Mouse (Mus musculus) urinary bladder, adult 18-20 months (tissue): ENCODE data around the gene Armc5.
A peak's percentile ranks its signal among the peaks of the same experiment; 100 is the strongest.

Experiments used
- DNase-seq, 2 experiments: peaks; one replicate each; pipeline ENCODE4 v3.0.0; 2022; ENCODE audit warnings: low spot score in 2 of 2, mixed read lengths in 2 of 2

Armc5 gene

DNA sequence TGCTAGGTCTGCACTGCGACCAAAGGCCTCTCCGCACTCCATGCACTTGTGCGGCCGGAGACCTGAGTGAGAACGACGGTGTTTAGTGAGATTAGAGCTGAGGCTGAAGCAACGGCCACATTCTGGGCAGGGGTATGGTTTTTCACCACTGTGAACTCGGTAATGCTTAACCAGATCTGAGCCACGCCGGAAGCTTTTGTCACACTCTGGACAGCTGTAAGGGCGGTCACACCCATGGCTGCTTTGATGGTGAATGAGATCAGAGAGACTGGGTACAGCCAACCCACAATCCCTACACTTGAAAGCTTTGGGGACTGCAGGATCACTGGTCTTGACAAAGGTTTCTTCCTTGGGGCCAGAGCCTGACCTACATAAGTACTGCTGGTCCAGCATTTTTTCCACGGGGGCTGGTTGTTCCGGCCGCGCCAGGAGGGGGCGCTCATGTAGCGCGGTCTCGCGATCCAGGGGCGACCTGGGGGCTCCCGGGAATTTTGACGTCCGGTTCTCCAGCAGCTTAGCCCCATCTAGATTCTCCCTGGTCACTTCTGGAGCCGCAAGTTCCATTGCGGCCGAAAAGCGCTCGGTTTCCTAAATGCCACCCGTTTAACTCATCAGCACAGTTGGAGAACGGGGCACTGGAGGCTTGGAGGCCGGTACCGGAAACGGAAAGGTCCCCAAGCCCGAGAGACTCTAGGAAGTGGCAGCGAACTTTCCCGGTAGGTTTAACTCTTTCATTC is at the start of gene Armc5:
TSS of gene Armc5 (plus strand) at position 487 of the 737 bp plus-strand sequence.
- DNase-seq: peak; percentile 71 to 83

GRCm38 (mm10) chr7:128201607-128202006 is 35.5 kb upstream of the Armc5 start:
- DNase-seq: no peak

DNA sequence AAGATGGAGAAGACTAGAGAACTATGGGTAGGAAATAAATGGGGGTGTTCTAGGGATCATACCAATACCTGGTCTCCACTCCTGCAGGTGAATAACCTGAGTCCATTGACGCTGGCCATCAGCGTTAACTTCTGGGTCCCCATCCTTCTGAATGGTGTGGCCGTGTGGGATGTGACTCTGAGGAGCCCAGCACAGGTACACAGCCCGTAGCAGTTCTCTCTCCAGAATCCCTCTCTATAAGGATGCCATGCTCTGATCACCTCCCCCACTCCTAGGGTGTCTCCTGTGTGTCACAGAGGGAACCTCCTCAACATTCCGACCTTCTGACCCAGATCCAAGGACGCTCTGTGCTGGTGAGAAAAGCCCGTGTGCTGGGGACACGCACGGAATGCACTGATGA is 34.1 kb upstream of the Armc5 start:
- no peak for DNase-seq

GRCm38 (mm10) chr7:128204179-128204578 is 33.0 kb upstream of the Armc5 start:
- DNase-seq: no peak

GRCm38 (mm10) chr7:128205695-128206094 is 31.4 kb upstream of the Armc5 start:
- DNase-seq: no peak

GRCm38 (mm10) chr7:128206152-128206551 is 31.0 kb upstream of the Armc5 start, which contains the start of gene Cox6a2:
Cox6a2 (minus strand) TSS chr7:128206387.
- no peak for DNase-seq

- DNase-seq: peak; percentile 16 to 18
Measured at GRCm38 (mm10) chr7:128208187-128208586, 29.0 kb upstream of the Armc5 start.

- no peak for DNase-seq
Measured at GRCm38 (mm10) chr7:128209826-128210225, 27.3 kb upstream of the Armc5 start.

- no peak for DNase-seq
Measured at GRCm38 (mm10) chr7:128219952-128220351, 17.2 kb upstream of the Armc5 start.

DNA sequence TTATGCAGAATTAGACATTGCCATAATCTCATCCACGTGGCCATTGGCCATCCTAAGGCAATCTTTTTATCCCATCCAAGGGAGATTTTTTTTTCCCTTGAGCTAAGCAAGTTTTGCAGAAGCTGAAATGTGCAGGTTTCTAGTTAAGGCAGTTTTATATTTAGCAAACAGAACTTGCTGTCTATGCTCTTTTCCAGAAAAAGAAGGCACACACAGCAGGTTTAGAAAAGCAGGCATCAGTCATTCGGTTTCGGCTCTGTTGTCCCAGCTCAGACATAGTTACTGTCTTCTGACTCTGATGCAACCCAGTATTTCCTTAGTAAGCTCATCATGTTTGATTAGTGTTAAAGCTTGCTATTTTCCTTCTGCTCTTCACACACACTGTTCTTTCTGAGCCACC is 16.2 kb upstream of the Armc5 start:
- DNase-seq: no peak

GRCm38 (mm10) chr7:128231741-128232140 is 5.4 kb upstream of the Armc5 start:
- DNase-seq: no peak

- DNase-seq: no peak
Measured at GRCm38 (mm10) chr7:128234796-128235195, 2.3 kb upstream of the Armc5 start.

DNA sequence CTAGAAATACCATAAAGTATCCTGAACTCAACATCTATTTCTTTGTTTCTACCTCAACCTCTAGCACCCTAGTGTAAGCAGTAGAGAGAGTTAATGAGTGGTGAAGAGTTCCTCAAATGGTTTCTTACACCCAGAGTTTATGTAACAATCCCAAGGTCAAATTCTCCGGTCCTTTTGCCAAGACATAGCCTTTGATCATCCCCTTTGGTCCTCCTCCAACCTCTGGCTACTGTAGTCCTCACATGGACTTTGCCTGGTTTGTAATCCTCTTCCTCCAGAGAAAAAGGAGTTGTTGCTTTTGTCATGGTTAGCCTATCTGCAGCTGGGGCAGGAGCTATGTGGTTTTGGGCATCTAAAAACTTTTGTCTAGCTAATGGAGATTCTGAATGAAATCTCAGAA is 1.7 kb upstream of the Armc5 start:
- no peak for DNase-seq

GRCm38 (mm10) chr7:128236426-128236825 is 716 bp upstream of the Armc5 start:
- DNase-seq: no peak

DNA sequence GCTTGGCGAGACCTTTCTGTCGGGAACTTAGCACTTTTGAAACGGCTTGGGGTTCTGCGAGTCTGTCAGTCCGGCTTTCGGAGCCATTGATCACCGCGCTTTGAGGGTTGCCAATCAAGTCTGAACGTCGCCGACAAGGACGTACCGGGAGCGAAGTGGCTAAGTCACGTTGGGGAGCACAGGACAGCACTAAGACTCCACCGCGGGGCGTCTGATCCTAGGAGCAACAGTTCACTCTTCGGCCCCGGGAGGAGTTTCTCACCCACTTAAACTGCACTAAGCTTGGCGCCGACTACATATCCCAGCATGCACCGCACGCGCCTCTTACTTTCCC is 418 bp downstream of the Armc5 start:
- no peak for DNase-seq

DNA sequence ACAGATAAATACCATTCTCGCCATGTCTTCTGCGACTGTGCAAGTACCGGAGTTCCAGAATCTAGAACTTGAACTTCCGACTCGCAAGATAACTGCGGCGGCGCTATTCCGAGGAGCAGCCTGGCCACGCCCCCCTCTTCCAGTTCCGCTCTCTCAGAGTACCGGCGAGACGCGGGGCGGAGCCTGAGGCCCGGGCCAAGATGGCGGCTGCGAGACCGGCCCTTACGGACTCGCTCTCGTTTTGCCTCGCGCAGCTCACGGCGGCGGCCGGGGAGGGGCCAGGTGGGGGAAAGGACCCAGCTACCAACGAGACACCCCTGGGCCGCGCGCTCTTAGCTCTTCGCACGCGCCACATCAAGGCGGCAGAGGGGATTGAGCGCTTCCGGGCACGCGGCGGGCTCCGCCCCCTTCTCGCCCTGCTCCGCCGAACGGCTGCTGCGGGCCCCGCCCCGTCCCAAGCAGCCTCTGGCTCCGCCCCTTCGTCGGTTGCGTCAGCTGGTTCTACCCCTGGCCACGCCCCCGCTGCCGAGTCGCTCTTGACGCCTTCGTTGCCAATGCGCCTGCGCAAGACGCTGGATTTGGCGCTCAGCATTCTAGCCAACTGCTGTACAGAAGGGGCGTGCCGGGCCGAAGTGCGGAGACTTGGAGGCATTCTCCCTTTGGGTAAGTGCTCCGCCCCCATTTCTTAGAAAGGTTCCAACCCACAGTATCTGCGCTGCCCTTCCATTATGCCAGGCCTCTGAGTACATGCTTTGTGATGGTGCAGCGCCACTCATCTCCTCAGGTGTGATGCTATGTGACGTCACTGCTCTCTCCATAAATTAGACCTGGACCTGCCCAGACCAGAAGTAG is 1.0 kb downstream of the Armc5 start, which contains the start of gene 9130023H24Rik:
TSS of gene 9130023H24Rik (minus strand) at position 105 of the 852 bp plus-strand sequence.
- DNase-seq: peak; percentile 99 to 100

DNA sequence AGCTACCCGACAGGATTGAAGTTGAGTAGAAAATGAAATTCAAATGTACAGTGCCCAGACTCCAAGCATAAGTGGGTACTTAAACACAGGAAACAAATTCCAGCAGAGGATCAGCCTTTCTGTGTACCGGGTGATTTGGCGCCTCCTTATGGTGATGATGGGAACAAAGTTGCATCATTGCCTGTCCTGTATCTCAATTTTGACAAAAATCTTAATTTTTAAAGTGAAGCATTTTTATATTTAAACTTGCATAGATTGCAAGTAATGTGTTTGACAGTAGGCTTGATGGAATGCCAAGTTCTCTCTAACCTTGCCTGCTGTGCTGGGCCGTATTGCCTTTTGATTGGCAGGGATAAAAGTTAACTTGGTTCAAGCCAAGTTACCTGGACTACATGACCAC is 1.8 kb downstream of the Armc5 start:
- DNase-seq: no peak

GRCm38 (mm10) chr7:128240131-128240784 is 3.1 kb downstream of the Armc5 start:
- no peak for DNase-seq

GRCm38 (mm10) chr7:128242331-128242730 is 5.2 kb downstream of the Armc5 start:
- DNase-seq: no peak

DNA sequence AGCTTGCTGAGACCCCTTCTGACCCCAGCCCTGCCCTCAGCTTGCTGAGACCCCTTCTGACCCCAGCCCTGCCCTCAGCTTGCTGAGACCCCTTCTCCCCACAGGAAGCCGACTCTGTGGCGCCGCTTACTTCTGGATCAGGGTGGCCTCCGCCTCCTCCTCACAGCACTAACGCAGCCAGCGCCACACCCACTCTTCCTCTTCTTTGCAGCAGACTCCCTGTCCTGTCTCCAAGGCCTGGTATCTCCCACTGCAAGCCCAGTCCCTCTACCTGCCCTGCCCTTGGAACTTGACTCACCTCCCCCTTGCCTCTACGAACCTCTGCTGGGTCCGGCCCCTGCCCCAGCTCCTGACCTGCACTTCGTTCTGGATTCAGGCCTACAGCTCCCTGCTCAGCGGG is 6.8 kb downstream of the Armc5 start:
- no peak for DNase-seq

- no peak for DNase-seq
Measured at GRCm38 (mm10) chr7:128244410-128245025, 7.4 kb downstream of the Armc5 start.

- no peak for DNase-seq
Measured at GRCm38 (mm10) chr7:128245547-128245946, 8.4 kb downstream of the Armc5 start.
